Mouse (Mus musculus): ENCODE measurements around the gene Smoc1.

Gene Smoc1

DNA sequence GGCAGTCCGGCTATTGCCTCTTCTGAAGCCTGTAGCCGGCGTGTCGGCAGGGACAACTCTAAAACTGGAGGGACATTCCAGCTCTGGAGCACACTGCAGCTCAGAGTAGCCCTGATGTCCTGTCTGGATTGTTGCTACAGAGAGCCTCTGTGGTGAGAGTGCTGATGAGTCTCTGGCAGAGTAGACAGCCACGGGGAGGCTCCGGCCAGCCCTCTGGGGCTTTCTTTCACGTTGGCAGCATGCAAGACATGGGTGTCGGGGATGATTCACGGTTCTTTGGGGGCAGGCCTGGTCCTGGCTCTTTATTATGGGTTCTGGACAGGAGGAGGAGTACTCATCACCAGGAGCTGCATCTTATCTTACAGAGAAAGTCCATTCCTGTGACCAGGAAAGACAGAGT is 140.5 kb downstream of the Smoc1 start:
- DNase-seq (ENCODE audit: low read depth, low spot score): no peak

DNA sequence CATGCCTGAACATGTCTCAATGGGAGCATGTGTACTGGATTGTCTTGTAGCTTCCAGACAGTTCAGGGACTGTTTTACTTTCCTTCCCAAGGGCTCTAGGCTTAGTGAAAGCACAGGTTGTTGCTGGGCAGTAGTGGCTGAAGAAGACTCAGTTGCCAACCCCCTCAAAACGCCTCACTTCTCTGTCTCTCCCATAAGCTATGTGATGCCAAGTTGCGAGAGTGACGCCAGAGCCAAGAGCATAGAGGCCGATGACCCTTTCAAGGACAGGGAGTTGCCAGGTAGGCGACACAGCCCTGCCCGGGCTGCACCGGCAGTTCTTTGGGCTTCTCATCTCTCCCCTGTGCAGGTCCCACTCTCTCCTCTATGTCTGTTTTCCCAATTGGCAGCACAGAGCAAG is 141.4 kb downstream of the Smoc1 start:
- no peak for DNase-seq (ENCODE audit: low read depth, low spot score)

DNA sequence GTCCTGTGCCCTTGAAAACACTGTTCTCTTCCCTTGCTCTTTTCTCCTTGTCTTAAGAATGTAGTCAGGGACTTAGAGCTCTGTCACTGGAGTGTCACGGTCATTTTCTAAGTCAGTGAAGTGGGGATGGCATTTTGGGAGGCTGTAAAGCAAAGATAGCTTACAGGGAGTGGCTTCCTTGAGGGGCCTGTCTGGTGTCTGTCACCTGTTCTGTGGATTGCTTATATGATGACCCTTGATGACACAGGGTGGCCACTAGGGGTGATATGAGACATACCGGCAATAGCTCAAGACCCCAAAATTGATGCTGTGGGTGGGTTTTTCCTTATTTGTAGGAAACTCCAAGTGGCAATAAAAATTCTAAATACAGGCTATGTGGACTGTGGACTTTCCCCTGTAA is 141.9 kb downstream of the Smoc1 start:
- no peak for DNase-seq (ENCODE audit: low read depth, low spot score)

DNA sequence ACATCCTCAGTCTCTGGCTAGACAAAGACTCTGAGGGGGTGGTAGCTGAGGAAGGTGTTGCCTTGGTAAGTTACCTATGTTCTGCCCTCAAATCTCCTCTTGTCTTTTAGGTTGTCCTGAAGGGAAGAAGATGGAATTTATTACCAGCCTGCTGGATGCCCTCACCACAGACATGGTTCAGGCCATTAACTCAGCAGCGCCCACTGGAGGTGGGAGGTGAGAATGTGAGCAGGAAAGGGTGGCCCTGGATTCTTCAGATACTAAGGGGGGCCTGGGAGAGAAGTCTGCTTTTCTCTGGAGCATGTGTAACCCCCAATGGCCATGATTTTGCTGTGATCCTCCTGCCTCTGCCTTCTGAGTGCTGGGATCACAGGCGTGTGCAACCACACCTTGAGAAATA is 143.5 kb downstream of the Smoc1 start:
- DNase-seq (ENCODE audit: low read depth, low spot score): no peak

DNA sequence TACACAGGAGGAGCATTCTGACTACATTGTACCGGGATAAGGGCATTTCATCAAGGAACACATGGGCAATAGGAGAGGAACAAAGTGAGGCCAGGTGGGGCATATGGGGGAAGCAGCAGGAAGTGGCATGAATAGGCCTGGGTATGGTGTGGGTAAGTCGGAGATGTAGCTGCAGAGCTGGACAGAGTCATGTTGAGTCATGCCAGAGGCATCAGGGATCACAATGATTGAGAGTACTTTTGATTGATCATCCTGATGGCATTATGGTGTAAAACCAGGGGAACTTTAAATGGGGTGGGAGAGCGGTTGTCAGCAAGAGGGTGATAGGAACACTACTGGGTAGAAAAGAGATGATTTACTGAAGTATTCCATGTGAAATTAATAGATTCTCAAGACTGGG is 146.4 kb downstream of the Smoc1 start:
- no peak for DNase-seq (ENCODE audit: low read depth, low spot score)

DNA sequence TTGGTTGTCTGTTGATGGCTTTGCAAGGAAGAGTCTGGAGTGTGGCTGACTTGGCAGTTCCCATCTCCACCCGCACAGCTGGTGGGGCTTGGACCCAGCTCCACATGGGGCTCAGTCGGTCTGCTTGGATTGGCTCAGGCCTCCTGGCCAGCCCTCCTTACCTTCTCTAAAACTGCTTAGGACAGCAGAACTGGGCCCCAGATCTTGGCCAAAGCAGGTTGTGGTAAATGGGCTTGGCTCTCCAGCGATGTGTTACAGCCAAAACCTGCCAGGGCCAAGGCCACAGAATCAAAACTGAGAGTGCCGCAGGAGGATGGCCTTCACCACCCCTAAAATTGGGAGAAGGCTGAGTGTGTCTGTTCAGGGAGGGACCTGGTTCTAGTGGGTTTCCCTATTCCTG is 147.3 kb downstream of the Smoc1 start:
- DNase-seq (ENCODE audit: low read depth, low spot score): no peak

DNA sequence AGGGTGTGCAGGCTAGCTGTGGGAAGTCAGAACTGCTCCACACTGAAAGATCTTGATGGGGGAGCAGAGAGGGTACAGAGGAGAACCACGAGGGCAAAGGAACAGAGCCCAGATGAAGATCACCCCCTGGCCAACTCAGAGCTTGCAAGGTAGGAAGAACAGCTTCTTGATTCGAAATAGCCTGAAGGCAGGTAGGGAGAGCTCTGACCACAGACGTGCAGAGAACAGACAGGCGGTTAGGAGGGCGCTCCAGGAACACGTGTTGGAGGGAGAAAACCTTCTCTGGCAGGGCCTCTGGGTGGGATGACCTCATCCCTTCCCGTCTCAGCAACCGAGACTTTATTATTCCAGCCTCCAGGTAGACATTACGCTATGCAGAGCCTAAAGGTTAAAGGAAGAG is 148.6 kb downstream of the Smoc1 start:
- DNase-seq (ENCODE audit: low read depth, low spot score): no peak

DNA sequence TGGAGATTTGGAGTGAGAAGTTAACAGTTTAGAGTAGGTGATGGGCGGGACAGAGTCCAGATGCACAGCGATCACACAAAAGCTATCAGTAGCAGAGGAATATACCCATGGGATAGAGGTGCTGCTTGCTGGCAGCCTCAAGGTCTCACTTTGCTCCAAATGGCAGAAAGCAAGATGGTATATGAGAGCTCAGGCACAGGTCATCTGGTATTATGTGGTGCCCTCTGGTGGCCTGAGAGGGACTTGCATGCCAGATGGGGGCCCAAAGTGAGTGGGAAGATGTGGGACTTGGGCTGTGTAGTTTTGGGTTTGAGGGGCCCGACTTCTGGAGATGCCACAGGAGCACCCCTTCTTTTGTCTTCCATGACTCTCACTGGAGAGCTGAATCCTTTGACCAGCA is 155.5 kb downstream of the Smoc1 start:
- peak; percentile 66 for DNase-seq (ENCODE audit: low read depth, low spot score)

DNA sequence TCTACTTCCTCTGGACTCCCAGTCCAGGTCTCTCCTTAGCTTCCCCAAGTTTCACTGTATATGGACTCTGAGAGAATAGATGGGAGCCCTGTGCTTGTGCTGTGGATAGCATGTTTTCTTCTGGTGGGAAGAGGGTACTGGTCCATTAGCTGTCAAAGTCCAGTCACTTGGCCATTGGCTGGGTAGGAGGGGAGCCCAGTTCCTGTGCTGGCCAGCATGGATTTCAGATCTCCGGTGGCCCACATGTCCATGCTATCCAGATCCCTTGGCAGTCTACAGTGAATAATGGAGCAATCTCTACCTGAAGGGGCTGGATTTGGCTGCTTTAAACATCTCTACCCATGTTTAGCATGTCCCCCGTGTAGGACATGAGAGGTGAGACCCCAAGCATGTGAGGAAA is 158.4 kb downstream of the Smoc1 start:
- no peak for DNase-seq (ENCODE audit: low read depth, low spot score)

DNA sequence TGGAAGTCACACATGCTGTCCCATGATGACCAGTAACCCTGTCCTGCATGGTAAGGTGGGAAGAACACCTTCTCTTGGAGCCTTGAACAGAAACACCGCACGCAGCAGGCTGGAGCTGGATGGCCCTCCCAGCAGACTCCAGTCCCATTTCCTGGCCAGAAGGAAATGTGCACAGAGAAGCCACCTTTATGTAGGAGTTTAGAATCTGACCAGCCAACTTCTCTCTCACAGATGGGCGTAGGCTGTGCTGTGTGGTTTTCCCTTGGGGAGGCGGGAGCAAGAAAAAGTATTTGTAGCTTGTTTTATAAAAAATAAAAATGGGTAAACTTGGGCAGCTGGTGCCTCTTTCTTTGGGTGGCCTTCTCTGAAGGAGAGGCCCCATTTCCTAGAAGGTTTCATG is 159.5 kb downstream of the Smoc1 start:
- DNase-seq (ENCODE audit: low read depth, low spot score): no peak

DNA sequence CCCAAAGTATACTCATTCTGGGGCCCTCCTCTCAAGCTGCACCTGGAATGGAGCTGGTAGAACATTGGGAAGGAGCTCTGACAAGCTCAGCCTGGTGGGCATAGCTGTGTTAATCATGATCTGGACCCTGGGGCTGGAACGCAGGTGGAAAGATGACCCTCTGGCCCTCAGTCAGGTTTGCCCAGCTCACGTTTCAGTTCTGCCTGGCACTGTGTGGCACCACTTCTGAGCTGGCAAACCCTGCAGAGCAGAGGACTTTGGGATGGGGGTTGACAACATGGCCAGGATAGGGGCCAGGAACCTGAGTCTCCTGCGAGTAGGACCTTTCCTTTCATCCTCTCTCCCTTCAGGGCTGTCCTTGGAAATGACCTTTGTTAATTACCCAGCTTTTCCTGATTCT is 160.1 kb downstream of the Smoc1 start:
- no peak for DNase-seq (ENCODE audit: low read depth, low spot score)

DNA sequence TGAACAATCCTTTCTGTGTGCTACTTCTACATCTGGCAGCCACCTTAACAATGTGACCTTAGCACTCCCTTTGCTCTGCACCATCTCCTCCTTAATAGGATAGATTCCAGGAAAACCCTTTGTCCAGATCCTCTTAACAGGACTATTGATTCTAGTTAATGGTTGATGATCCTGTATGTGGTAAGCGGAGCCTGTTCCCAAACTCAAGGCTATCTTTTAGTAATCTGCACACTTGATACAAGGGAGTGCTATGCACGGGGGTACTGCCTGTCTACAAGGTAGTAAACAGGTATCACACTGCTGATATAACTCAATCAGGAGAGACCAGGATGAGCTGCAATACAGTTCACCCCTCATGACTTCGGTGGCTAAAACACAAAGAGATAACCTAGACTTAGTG is 161.8 kb downstream of the Smoc1 start:
- no peak for DNase-seq (ENCODE audit: low read depth, low spot score)

DNA sequence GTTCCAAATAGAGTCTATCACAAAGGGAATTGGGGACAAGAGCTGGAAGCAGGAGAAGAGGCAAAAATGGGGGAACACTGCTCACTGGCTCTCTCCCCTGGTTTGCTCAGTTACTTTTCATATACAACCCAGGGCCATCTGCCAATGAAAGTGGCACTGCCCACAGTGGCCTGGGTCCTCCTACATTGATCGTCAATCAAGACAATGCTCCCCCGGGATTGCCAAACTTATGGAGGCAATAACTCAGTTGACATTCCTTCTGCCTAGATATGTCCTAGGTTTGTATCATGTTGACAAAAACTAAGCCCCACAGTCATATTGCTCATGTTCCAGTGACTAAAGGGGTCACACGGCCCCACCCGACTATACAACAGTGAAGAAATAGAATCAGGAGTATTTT is 162.4 kb downstream of the Smoc1 start:
- no peak for DNase-seq (ENCODE audit: low read depth, low spot score)

DNA sequence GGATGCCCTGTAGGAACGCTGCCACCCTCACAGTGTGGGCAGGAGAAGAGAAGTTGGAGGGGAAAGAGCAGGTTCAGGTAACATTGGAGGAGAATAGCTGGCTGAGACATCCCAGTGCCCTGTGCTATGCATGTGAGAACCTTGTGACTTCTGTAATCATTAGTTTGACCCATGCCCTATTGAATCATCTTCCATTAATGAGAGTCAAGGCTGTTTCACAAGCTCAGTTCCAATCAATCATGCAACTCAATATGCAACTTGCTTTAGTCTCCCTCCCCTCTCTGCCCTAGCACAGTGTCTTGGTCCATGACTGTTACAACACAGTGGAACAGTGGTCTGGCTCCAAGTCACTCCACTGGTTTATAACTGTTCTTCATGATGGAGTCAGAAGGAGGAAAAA is 163.0 kb downstream of the Smoc1 start:
- DNase-seq (ENCODE audit: low read depth, low spot score): no peak

DNA sequence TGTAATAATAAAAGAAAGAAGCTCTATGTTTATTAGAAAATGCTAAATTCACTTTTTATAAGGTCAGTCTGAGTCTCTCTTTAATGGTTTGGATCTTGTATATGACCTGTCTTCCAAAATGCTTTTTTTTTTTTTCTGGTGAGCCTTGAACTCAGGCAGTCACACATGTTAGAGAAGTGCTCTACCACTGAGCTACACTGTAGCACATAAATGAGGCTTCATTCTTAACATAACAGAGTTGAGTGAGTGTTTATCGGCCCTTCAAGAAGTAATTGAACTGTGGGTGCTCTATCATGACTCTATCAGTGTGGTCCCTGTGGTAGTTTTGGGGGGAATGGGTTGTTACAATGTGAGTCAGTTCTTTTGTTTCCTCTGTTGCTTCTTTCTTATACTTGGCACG is 167.4 kb downstream of the Smoc1 start:
- no peak for DNase-seq (ENCODE audit: low read depth, low spot score)

DNA sequence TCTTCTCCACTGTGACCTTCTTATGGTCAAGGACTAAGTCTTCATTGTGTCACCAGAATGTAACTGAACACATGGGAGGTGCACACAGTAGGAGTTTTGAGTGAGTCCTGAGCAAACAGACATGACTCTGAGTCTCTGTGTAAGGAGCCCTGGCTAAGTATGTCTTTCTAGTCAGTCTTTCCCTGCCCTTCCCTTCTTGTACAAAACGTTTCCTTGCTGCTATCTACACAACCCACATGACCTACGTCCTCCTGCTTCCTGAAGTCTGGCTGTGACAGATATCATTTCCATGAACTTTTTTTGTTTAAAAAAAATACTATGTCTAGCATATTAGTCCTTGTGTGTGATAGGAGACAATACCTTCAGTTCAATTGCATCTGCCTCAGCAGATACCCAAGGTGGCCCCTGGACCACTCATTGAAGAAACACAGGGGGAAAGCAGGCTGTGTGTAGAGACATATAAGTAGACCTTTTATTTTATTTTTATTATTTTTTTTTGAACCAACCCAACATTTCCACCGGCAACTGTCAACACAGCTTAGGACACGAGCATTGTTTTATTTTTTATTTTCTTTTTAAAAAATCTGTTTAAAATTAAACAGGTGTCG is 171.0 kb downstream of the Smoc1 start:
- DNase-seq (ENCODE audit: low read depth, low spot score): no peak

DNA sequence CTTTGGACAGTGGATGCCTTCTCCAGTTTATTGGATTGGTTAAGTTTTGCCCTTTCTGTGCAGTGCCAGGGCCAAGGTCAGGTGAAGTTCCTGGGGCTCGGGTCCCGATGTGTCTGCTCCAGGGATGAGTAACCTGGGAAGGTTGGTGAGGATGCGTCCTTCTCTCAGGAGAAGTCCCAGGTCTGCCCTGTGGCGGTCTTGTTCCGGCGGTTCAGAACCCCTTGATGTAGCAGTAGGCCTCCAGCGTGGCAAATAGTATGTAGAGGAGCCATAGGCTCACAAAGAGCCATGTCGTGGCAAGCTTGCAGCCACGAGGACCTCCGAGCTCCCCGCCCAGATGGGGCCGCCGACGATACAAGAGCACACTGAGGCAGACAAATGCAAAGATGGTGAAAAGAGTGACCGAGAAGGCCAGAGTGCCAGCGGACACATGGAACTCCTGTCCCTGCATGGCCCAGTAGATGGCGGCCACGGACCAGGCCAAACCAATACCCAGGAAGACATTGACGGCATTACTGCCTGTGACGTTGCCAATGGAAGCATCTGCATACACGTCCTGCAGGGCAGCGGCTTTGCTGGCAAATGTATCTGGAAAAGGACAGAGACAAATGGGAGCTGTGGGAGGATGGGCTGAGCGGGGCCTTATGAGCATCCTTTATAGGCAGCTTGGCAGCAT is 172.8 kb downstream of the Smoc1 start:
- peak; percentile 78 for DNase-seq (ENCODE audit: low read depth, low spot score)

DNA sequence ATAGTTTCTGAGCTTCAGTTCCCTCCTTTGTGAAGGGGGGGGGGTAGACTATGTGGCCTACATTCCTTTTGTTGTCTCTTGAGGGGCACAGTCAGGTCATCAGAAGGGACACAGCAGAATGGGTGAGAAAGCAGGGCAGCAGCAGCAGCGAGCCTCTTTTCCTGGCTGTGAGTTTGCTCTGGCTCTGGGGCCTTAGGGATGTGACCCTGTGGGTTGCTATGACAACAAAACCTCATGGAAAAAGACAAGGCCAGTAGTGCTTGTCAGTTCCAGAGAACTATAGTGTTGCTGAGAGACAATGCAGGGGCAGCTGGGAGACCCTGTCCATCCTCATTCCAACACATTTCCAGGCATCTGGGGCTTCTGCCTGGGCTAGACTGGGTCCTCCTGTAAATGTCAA is 176.6 kb downstream of the Smoc1 start:
- peak; percentile 18 for DNase-seq (ENCODE audit: low read depth, low spot score)

DNA sequence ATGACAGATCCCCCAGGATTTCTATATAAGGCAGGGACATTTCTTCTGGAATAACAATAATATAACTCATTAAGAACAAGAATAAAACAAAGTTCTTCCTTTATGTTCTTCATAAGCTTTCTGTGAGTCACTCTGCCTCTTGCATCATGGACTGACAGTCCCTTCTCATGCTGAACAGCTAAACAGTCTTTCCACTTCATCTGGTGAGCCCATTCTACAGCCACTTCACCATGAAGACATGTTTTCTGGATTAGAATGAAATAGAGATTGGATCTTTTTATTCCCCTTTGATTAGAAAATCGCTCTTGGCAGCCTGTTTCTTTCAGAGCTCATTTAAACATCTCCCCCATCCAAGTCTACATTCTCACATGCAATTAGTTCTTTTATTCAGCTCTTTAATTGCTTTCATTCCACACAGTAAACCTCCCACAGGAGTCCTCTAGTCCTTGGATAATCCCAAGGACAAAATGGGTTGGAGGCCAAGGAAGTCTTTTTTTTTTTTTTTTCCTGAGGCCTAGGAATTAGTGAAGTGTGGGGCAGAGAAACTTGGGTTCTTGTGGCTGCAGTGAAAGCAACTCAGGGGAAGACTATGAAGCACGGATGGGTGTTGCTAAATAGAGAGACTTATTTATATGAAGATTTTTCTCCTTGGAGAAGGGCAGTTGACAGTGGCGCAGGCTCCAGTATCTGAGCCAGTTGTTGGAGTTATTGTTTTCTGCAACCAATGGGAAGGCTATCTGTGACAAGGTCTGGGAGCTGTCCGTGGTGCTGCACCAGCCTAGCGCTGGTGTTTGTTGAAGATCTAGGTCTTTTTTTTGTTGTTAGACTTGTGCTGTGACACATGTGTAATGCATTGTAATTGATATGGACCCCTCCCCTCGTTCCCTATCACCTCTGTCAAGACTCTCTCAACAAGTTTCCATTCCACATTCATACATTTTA is 179.3 kb downstream of the Smoc1 start:
- DNase-seq (ENCODE audit: low read depth, low spot score): peak; percentile 85

DNA sequence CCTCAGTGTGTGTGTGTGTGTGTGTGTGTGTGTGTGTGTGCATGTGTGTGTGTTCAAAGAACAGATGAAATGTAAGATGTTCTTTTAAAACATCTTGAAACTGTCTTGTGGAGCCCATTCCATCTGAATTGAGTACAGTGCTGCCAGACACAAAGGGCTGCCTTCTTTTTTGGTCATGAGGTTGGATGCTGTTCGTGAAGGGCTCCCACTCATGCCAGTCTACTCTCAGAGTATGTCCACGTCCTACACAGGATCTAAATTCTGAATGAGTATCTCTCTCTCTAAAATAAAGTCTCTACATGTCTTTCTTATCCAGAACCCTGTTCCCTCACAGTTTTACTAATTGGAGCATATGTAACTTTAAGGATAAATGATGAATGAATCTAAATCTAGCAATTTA is 182.0 kb downstream of the Smoc1 start:
- no peak for DNase-seq (ENCODE audit: low read depth, low spot score)

DNA sequence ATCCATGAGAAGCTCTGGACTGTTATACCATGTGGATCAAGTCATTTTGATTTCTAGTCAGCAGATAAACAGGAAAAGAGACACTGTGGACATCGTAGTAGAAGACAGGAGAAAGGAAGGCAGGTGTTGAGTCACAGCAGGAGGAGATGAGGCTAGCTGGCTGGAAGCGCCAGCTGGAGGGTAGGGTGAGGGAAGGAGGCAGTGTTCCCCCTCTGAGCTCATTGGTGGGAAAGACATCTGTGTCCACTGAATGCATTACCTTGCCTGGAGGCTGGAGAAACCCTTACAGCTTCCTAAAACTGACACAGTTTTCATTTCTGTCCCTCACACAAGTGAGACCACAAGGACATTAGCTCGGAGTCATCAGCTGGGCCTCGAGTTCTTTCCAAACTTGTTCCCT is 192.7 kb downstream of the Smoc1 start:
- no peak for DNase-seq (ENCODE audit: low read depth, low spot score)

DNA sequence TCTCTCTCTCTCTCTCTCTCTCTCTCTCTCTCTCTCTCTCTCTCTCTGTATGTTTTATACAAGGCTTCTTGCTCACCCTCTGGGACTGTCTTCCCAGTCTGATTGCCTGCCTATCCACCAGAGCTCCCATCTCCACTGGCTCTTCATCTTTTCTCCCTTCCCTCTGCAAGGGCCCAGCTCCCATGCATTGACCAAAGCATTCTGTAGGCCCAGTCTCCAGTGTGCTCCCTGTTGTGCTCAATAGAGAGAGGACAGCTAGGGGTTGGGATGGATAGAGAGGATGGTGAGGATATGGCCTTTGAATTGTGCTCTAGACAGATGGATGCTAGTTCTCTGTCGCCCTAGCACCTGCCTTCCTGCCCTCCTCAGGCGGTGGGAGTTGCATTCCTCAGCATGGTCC is 196.7 kb downstream of the Smoc1 start:
- DNase-seq (ENCODE audit: low read depth, low spot score): no peak

DNA sequence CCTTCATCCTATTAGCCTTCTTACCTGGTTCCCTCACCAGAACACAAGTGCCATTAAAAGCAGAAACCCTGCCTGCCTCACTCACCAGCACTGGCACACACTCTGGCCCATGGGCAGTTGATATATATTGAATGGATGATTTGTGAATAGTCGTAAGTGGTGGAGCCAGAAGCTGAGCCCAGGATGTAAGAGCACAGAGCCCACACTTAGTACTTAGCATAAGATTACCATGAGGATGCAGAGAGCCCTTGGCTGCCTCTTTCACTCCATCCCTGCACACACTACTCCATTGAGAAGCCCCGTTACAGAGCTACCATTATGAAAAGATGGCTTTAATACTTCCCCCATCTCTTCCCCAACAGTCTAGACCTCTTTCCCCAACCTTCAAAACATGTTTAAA is 198.2 kb downstream of the Smoc1 start:
- no peak for DNase-seq (ENCODE audit: low read depth, low spot score)

All from mesoderm, embryonic 11.5 days (tissue).